Mouse (Mus musculus) kidney, adult 2 months (tissue): ENCODE results near the gene Klf12.

Experiments used
- CTCF ChIP-seq: fragments of 200-500 bp; conservative IDR thresholded peaks from 2 replicates; pipeline ENCODE4 v1.5.1; 2011; ENCODE audit warnings: low read depth, mild to moderate bottlenecking, control low read depth, low read length, moderate library complexity, mixed read lengths; ENCODE audit not compliant: insufficient read depth, insufficient read length
- POLR2A ChIP-seq: fragments of 200-500 bp; IDR thresholded peaks from one replicate; pipeline ENCODE4 v1.6.1; 2011; ENCODE audit warnings: low read depth, low read length, control low read depth

DNA sequence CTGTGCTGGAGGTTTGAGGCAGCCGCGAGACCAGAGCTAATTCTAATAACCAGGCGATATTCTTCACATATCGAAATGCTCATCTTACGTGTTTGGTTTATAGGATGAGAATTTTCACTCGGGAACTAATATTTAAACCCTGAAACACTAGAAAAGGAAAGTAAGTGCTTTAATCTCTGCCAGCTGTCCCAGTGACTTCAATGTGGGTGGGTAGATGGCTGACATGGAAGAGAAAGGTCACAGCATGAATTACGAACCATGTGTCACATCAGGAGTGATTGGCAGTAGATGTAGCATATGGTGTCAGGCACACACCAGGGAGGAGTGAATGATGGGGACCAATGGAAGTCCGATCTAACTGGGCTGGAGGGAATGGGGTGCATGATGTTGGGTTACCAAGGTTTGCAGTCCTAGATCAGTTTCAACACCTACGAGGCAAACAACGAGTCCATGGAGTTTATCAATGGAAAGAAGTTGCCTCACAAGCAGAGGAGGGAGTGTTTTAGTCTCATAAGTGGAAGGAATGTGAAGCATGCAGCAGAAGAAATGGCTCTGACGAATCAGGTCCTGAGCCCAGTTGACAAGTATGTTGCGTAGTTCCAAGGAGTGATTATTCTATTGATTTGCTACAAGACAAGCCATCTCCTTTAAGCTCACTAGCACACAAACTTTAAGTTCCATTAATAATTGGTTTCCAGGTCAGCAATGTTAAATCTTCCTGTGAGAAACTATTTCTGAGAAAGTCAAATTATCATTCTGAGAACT is 211.9 kb downstream of the Klf12 start:
- TF ChIP-seq CTCF (no peak), POLR2A (no peak)
